Mouse (Mus musculus) B cell, adult 2 months (primary cell): Measurements from ENCODE around the gene Spice1.

Source experiments
- DNase-seq, 2 experiments: peaks; one replicate each; pipeline ENCODE4 v3.0.0; 2022

The Spice1 gene

DNA sequence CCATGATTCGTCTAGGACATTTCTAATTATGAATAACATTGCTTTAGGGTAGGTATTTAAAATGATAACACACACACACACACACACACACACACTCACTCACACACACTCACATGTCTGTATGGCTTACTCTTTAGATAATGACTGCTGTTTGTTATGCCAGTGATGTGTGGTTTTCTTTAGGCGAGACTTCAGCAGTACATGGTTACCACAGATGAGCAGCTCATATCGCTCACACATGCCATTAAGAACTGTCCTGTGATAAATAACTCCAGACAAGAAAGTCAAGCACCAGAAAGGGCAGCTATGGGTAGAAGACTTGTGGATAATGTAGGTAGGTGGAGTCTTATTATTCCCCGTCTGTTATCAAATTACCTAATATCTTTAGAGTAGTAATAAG, 28.5 kb downstream of the Spice1 start:
- no peak for DNase-seq

DNA sequence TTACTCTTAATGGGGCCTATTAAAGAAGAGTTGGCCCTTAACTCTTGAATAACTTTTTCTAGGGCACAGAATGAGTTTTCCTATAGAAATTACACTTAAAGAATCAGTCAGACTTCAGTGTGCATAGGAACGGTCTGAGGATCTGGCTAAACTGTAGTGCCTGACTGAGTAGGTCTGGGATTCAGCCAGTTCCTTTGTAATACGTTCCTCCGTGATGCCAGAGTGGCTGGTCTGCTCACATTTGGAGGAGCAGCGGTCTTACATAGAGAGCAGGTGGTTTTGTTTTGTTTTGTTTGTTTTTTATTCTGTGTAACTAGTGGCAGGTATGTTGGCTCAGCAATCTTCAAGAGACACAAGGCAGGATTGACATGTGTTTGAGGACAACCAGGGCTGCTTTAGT, 33.1 kb downstream of the Spice1 start:
- DNase-seq: no peak

DNA sequence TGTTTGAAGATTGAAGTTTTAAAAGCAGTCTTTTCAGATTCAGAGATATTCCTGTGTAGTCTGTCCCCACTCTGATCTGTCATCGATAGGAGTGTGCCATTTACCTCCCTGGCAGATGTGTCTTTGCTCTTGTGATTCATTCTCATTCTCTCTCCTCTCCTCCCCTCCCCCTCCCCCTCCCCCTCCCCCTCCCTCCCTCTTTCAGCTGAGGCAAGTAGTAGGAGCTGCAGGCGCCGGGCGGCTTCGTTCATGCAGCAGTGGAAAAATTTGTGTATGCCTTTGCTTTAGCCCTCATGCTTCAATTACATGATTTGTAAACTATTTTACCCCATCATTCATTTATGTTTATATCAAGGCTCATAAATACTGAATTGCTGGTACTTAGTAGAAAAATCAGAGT, 34.7 kb downstream of the Spice1 start:
- no peak for DNase-seq

GRCm38 (mm10) chr16:44383549-44383948, 36.6 kb downstream of the Spice1 start:
- no peak for DNase-seq

- DNase-seq: no peak
Observed at GRCm38 (mm10) chr16:44384251-44384650, 37.3 kb downstream of the Spice1 start.

DNA sequence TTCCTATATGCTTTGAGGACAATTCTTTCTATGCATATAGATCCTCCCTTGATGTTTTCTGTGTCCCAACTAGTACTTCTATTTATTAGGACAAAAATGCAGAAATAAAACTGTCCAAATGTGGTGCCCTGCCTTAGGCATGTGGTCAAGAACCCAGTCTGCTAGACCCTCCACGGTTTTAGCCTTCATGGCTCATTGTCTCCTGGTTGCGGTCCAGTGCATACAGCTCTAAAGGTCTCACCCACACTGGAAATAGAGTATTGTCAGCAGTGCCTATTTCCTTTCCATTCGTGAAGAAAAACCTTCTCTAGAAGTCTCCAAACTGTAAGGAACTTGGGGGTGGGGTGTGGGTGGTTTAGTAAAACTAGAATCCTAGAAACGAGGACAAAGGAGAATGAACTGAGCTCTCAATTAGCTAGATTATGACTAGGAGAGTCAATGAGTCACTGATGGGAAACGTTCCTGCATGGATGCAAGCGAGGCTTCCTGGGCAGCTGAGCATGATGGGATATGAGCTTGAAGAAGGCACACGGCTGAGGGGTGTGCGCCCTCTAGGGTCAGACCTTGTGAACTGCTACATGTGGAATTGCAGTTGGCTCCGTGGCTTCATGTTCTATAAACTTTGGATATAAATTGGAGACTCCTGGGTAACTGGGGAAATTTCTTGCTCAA, 45.1 kb downstream of the Spice1 start:
- peak; percentile 18 to 27 for DNase-seq

DNA sequence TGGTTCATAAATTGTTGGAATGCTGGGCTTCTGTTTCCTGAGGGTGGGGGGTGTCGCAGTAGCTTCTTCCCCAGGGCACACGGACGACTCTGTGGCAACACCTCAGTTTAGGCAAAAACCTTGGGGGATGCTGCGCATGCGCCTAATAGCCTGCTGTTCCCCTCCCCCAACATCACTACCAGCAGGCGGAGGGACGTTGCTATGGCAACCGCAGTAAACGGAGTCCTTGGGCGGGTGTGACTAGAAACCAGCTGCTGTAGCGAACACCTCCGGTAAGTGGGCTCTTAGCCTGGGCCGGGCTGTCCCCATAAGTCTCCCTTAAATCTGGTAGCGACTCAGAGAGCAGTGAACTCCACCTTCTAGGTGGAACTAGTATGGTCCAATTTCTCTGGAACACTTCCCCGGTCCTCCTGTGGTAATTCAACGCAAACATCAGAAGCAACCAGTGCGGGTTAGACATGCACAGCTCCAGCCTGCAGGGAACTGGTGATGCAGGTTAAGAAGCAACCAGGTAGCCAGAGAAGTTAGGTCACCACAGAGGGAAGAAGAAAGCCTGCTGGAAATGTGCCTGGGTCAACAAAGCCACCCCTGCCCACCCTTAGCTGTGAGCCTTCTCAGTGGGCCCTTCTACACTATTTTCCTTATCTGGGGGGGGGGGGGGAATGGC, 47.8 kb downstream of the Spice1 start, which contains the start of gene Cfap44:
Cfap44 (plus strand) TSS at position 220 of the 667 bp plus-strand sequence.
- peak; percentile 50 to 54 for DNase-seq

DNA sequence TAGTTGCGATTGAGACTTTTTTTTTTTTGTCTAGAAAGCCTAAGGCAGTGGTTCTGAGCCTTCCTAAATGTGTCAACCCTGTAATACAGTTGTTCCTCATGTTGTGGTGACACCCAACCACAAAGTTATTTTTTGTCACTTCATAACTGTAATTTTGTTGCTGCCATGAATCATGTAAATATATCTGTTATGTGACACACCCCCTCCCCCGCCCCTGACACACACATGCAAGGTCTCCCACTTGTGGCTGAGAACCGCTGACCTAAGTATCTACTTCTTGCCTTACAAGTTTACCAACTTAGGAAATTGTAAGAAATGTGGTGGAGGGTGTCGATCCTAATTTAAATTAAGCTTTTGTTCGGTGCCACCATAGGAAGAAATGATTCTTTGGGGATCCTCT, 58.0 kb downstream of the Spice1 start:
- DNase-seq: no peak

DNA sequence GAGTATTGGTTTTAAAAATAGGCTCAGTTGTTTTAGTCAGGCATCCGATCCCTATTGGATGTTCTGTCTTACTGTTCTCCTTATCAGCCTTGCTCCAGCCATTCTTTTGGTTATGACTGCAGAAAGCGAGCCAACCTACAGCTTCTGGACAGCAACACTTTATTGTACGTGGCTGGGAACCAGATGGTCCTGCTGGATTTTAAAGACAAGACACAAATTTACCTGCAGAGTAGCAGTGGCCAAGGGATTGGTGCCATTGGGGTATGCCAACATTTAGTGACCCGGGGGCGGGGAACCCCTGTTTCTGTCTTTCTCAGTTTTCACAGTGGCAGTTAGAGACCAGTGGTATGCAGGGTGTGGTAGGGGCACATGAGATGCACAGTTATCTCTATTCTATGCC, 60.3 kb downstream of the Spice1 start:
- no peak for DNase-seq

- DNase-seq: no peak
Observed at GRCm38 (mm10) chr16:44408290-44408689, 61.4 kb downstream of the Spice1 start.

GRCm38 (mm10) chr16:44410176-44410575, 63.3 kb downstream of the Spice1 start:
- DNase-seq: no peak

DNA sequence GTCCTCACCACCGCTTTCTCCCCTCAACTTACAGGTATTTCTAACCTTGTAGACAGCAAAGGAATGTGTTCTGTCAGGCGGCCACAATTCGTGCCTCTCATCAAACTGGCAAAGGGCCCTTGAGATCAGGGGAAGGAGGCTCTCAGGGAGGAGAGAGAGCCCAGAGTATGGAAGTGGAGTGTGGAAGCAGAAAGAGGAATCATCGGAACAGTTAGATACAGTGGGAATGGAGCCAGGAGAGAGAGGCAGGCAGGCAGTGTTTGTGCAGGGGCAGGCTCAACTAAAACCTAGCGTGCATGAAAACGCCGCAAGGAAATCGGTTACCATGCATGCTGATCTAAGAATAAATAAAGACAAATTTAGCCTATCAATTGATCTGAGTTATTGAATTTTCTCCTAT, 70.7 kb downstream of the Spice1 start:
- DNase-seq: no peak

GRCm38 (mm10) chr16:44421735-44422134, 74.8 kb downstream of the Spice1 start:
- no peak for DNase-seq

GRCm38 (mm10) chr16:44423499-44423898, 76.6 kb downstream of the Spice1 start:
- DNase-seq: no peak

DNA sequence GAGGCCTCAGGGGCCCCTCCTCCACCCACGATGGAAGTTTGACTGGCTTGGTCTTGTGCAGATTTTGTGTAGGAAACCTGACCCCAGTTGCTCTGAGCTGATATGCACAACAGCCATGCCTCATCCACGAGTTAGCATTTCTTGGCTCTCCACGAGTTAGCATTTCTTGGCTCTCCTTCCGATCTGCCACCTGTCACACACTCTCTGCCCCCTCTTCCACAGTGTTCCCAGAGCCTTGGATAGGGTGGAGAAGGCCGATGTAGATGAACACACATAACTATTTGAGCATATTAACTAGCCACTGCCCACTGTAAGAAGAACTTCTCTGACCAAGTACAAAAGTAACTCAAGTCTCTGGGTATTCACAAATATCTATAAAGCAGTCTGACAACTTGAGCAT, 81.5 kb downstream of the Spice1 start:
- no peak for DNase-seq

DNA sequence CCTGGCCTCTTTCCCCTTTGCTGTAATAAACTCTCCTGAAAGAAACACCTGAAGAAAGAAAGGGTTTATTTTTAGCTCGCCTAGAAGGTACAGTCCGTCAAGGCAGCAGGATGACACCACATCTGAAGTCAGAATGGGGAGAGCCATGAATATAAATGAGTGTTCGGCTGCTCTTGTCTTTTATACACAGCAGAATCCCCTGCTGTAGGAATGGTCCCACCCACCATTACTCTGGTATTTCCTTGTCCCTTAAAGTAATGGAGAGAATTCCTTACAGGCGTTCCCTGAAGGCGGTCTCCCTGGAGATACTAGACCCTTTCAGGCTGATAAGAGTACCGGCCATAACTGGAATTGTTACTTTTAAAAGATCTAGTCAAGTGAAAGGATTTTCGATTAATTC, 83.1 kb downstream of the Spice1 start:
- DNase-seq: no peak

DNA sequence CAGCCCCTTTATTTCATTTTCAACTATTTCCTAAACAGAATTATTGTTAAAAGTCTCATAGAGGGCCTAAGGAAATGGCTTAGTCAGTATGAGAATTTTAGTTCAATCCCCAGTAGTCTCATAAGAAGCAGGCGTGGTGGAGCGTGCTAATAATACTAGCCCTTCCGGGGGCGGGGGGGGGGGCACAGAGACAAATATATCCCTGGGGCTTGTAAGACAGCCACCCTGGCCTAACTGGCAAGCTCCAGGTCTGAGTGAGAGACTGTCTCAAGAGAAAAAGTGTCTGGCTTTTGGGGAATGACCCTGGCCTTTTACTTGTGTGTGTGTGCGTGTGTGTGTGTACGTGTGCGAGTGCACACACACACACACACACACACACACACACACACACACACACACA, 88.0 kb downstream of the Spice1 start:
- no peak for DNase-seq

DNA sequence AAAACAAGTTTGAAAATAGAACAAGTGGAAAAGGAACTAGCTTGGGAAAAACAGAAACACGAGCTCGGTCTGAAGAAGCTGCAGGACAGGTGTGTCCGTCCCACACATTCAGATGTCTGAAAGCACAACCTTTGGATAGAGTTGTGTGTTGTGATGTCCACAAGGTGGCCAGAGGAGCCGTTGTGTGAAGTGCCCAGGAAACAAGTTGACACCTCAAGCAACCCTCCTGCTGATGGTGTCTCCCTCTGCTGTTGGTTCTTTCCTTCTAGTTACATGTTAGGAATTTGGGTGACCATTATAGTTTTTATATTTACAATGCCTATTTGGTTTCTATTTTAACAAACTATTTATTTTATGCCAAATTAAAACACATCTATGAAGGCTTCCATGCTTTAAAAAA, 88.6 kb downstream of the Spice1 start:
- DNase-seq: no peak
